13 mouse cellular contexts compared by ENCODE assay signal in the genomic region with DNA sequence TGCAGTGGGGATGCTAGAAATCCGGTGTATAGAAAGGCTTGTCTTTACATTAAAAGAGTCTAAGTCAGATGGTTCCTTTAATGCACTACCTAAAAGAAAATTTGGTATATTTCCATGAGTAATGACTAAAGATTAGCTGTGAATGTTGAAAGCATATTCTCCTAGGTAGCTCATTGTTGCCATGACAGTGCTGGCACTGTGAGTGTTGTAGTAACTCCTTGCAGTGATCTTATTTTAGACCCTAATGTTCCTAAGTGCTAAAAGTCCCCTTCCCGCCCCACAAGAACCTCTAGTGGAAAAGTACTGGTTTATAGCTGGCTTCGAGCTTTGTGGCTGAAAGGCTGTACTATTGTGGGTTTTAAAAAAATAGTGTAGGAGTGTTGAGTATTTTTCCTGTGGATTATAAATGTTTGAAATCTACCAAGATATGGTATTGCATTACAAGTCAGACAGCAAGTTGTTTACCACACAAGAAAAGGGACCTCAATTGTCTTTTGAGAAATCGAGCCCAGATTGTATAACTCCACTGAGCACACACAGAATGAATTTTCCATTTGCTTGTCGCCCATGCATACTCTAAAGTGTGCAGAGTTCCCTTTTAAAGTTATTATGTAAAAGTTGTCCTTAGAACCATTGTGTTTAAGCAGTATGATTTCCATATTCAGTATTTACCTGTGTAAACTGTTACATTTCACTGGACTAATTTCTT. TPM values are rescaled to one million over a fixed set of nuclear protein-coding genes. Genes with fewer than 3 reads are reported as not detected.
DNase-seq lines count a peak whose midpoint lies in the region; TF ChIP-seq lines count a peak whose summit lies in the region.
"Had no signal": no experiment of that assay in that cellular context is flagged by ENCODE, and none has a peak within 500 bp of the region (broad histone marks: within the 10 kb centered on the region; RNA-seq: fewer than 3 reads in every experiment).

No protein-coding gene starts in this region.

- intact Hi-C loops in heart, postnatal 36 days (cut with DNase I), result no loop called here
- intact Hi-C loops in left cerebral cortex, postnatal 10 days (cut with DNase I), result no loop called here
- intact Hi-C loops in left cerebral cortex, postnatal 25 days (cut with DNase I), result no loop called here

- H3K27ac ChIP-seq in CH12.LX (ENCODE audit: insufficient read depth, low read depth), result no peak overlapping the region
- H3K27ac ChIP-seq: kidney, embryonic 15.5 days; liver, embryonic 15.5 days; midbrain, embryonic 12.5 days had no signal

- H3K9me3 ChIP-seq in CH12.LX (replicated peaks; ENCODE audit: low read length), result no peaks in the 10 kb centered on the region
- H3K9me3 ChIP-seq: kidney, embryonic 15.5 days; liver, embryonic 15.5 days; midbrain, embryonic 12.5 days had no signal

- H3K4me3 ChIP-seq in CH12.LX (replicated peaks in 1 of 3; ENCODE audit: low read depth in 2 of 3, low read length in 2 of 3, poor library complexity in 1 of 3), result no peak overlapping the region
- H3K4me3 ChIP-seq: erythroblast, embryonic 14.5 days; kidney, embryonic 15.5 days; liver, embryonic 15.5 days; midbrain, embryonic 12.5 days had no signal

- TF ChIP-seq POLR2A in CH12.LX (IDR thresholded peaks at IDR 0.05; ENCODE audit: low read depth, low read length), result no peak

- TF ChIP-seq CTCF in CH12.LX (conservative IDR thresholded peaks at IDR 0.05 in 1 of 2, IDR thresholded peaks at IDR 0.05 in 1 of 2; ENCODE audit: low read depth in 2 of 2, low read length in 2 of 2), result no peak

- no peaks in the 10 kb centered on the region for H3K27me3 ChIP-seq in CH12.LX (replicated peaks)
- H3K27me3 ChIP-seq: kidney, embryonic 15.5 days; liver, embryonic 15.5 days; midbrain, embryonic 12.5 days had no signal

- peak; percentile 44; the same call in 1 of the 2 replicates for TF ChIP-seq EP300 in CH12.LX (IDR thresholded peaks at IDR 0.05; ENCODE audit: low read length)

- dilution Hi-C loops in CH12.LX (cut with MboI; ENCODE audit: extremely low pct_ligation_motif_present, extremely low pct_unique_long_range_greater_than_20kb, low sequenced_read_pairs), result no loop called here

- H3K79me2 ChIP-seq in CH12.LX (replicated peaks; ENCODE audit: control insufficient read depth, extremely low read depth, insufficient read depth, poor library complexity, severe bottlenecking), result no peaks in the 10 kb centered on the region; the same call in none of the 2 replicates

- no peak for TF ChIP-seq RAD21 in CH12.LX (IDR thresholded peaks at IDR 0.05; ENCODE audit: low read depth, low read length)

- no peak overlapping the region for H3K4me2 ChIP-seq in CH12.LX (ENCODE audit: insufficient read depth, low read depth, poor library complexity, severe bottlenecking)
- H3K4me2 ChIP-seq: kidney, embryonic 15.5 days; liver, embryonic 15.5 days; midbrain, embryonic 12.5 days had no signal

- no peak overlapping the region for H3K9ac ChIP-seq in CH12.LX (ENCODE audit: insufficient read depth, low read depth)
- H3K9ac ChIP-seq: forebrain, postnatal 0 days; kidney, embryonic 15.5 days; liver, embryonic 15.5 days; midbrain, embryonic 12.5 days had no signal

- peak; percentile 91 for DNase-seq in heart, adult 11 months
- DNase-seq in heart, postnatal 36 days, result no peak
- DNase-seq in left cerebral cortex, adult 11 months (ENCODE audit: low spot score), result peak; percentile 44
- no peak for DNase-seq in left cerebral cortex, postnatal 10 days (ENCODE audit: extremely low spot score in 1 of 2, low spot score in 2 of 2)
- DNase-seq in CH12.LX (ENCODE audit: extremely low read depth), result peak; percentile 31
- peak; percentile 36 to 74 for DNase-seq in left cerebral cortex, postnatal 25 days (ENCODE audit: low spot score in 2 of 2)
- DNase-seq in neural tube, embryonic 10.5 days (ENCODE audit: extremely low spot score, low spot score), result no peak
- DNase-seq: forebrain, postnatal 0 days; lung, postnatal 14 days had no signal

- in situ Hi-C loops in CH12.LX (cut with MboI; ENCODE audit: low pct_ligation_motif_present, low pct_unique_long_range_greater_than_20kb, low sequenced_read_pairs), result loop anchor here (25.0 kb wide), 1 partner anchor 310 kb away; the partner anchor contains the start of gene Cd164

- H3K36me3 ChIP-seq in CH12.LX (replicated peaks in 1 of 2; ENCODE audit: control insufficient read depth in 1 of 2, insufficient read depth in 1 of 2, low read length in 1 of 2), result no peaks in the 10 kb centered on the region
- H3K36me3 ChIP-seq: kidney, embryonic 15.5 days; liver, embryonic 15.5 days; midbrain, embryonic 12.5 days had no signal

- peaks cover 0 to 72% of the 10 kb centered on the region in 2 experiments; a peak in 3 of 4 replicates for H3K4me1 ChIP-seq in CH12.LX (ENCODE audit: control insufficient read depth in 1 of 2, insufficient read depth in 2 of 2)
- H3K4me1 ChIP-seq: kidney, embryonic 15.5 days; midbrain, embryonic 12.5 days had no signal

TF ChIP-seq in CH12.LX, 34 proteins besides CTCF, POLR2A, EP300 and RAD21:
- TF ChIP-seq ETS1 (conservative IDR thresholded peaks at IDR 0.05; ENCODE audit: low read depth, low read length) (no peak), MAX (IDR thresholded peaks at IDR 0.05; ENCODE audit: low read length) (0 out of 2 replicates have a peak, but pooled peaks have one; percentile 30)

RNA-seq across cellular contexts. Expression of gene Sesn1, which starts 13.0 kb away (rescaled TPM):
- total RNA-seq in heart, postnatal 36 days (2021), result 100 to 1,000 TPM; 118 to 224 TPM
- total RNA-seq in left cerebral cortex, postnatal 10 days (2021), result 10 to 100 TPM; 34.5 to 39.2 TPM
- 9.6 and 10.4 TPM in 2 replicates for total RNA-seq in CH12.LX (2012; rRNA removed)
- 27.8 and 30.8 TPM in 2 replicates for total RNA-seq in CH12.LX (2014; rRNA removed)
- 22.0 and 23.5 TPM in 2 replicates for polyA plus RNA-seq in CH12.LX (2012; ENCODE audit: insufficient read length, low read depth)
- 10 to 100 TPM; 50.9 to 51.2 TPM for total RNA-seq in left cerebral cortex, postnatal 25 days (2021)

RNA-seq across cellular contexts. Expression of gene Cep57l1, which starts 13.1 kb away (rescaled TPM):
- total RNA-seq in heart, postnatal 36 days (2021), result 1 to 10 TPM; 2.9 to 3.7 TPM
- 1 to 10 TPM; 6.5 to 8.4 TPM for total RNA-seq in left cerebral cortex, postnatal 10 days (2021)
- total RNA-seq in CH12.LX (2012; rRNA removed) (14.1 TPM in 2 replicates), CH12.LX (2014; rRNA removed) (28.1 and 29.2 TPM in 2 replicates)
- polyA plus RNA-seq in CH12.LX (2012; ENCODE audit: insufficient read length, low read depth), result 19.4 and 19.8 TPM in 2 replicates
- 1 to 10 TPM; 6.8 to 8.3 TPM for total RNA-seq in left cerebral cortex, postnatal 25 days (2021)

Comparison
In these comparisons a context has a peak if more than half of its experiments do, and no peak if none do; other contexts are left out.
1. DNase-seq: peak in heart, adult 11 months (single experiment), left cerebral cortex, adult 11 months (single experiment), CH12.LX (single experiment) and left cerebral cortex, postnatal 25 days (2 of 2); none in heart, postnatal 36 days (0 of 2), left cerebral cortex, postnatal 10 days (0 of 2) and neural tube, embryonic 10.5 days (single experiment).